Mouse (Mus musculus) heart, postnatal 0 days (tissue): ENCODE data around the gene Cpa1. TPM values are rescaled to one million over a fixed set of nuclear protein-coding genes. Genes with fewer than 3 reads are reported as not detected.

Source experiments
- ATAC-seq: fragments of 200-750 bp; cut with Nextera tagmentation; 2 replicates; pipeline ENCODE4 v1.8.0; 2017; ENCODE audit warnings: low read depth, moderate number of reproducible peaks, moderate library complexity; ENCODE audit not compliant: insufficient read depth
- DNase-seq: peaks from one replicate; pipeline ENCODE4 v3.0.0-alpha.2; 2016; ENCODE audit warnings: low spot score
- H3K27ac ChIP-seq: fragments of 300-500 bp; sonication (generic); 2 replicates; pipeline ENCODE4 v1.5.1; 2014; ENCODE audit warnings: low read depth, mild to moderate bottlenecking
- H3K27me3 ChIP-seq: fragments of 300-500 bp; sonication (generic); 2 replicates; pipeline ENCODE4 v1.6.1; 2014; ENCODE audit warnings: low read length, mixed read lengths; ENCODE audit not compliant: control insufficient read depth, insufficient read depth
- H3K36me3 ChIP-seq: fragments of 300-500 bp; sonication (generic); replicated peaks from 2 replicates; pipeline ENCODE4 v1.6.1; 2014; ENCODE audit warnings: low read length, mixed read lengths; ENCODE audit not compliant: control insufficient read depth, insufficient read depth
- H3K4me1 ChIP-seq: fragments of 300-500 bp; sonication (generic); 2 replicates; pipeline ENCODE4 v1.6.1; 2014; ENCODE audit warnings: antibody characterized with exemption; ENCODE audit not compliant: control insufficient read depth, insufficient read depth
- H3K4me2 ChIP-seq: fragments of 300-500 bp; sonication (generic); 2 replicates; pipeline ENCODE4 v1.6.1; 2014; ENCODE audit warnings: low read depth, mild to moderate bottlenecking, low read length, moderate library complexity
- H3K4me3 ChIP-seq: fragments of 300-500 bp; sonication (generic); 2 replicates; pipeline ENCODE4 v1.5.1; 2014; ENCODE audit warnings: low read depth, low read length
- H3K9ac ChIP-seq: fragments of 300-500 bp; sonication (generic); replicated peaks from 2 replicates; pipeline ENCODE4 v1.6.1; 2014; ENCODE audit warnings: low read depth, low read length, mixed read lengths
- H3K9me3 ChIP-seq: fragments of 300-500 bp; sonication (generic); replicated peaks from 2 replicates; pipeline ENCODE4 v1.6.1; 2016; ENCODE audit warnings: low read length; ENCODE audit not compliant: control insufficient read depth
- CTCF ChIP-seq: IDR thresholded peaks from 2 replicates; pipeline ENCODE4 v1.5.1; 2016; ENCODE audit warnings: antibody characterized with exemption, control low read depth, low read depth
- EP300 ChIP-seq: IDR thresholded peaks from 2 replicates; pipeline ENCODE4 v1.6.1; 2016; ENCODE audit warnings: antibody characterized with exemption, low read depth
- WGBS: fragments of 180-500 bp; shearing (Covaris S2); extraction: QIAGEN DNeasy Blood & Tissue Kit; methylation state at CpG from one replicate; pipeline ENCODE4 v1.1.7; 2014; 5-methylcytosine and 5-hydroxymethylcytosine counted together
- polyA plus RNA-seq: library from polyadenylated mRNA; unstranded; fragments of >200 nt; fragmentation: Nextera tagmentation; extraction: Ambion mirVana; gene quantifications from 2 replicates; pipeline ENCODE4 v1.2.1, GENCODE M21; 2015
- total RNA-seq: library from RNA; depleted of rRNA; stranded (reverse); fragments of >200 nt; gene quantifications from 2 replicates; pipeline ENCODE4 v1.2.3, GENCODE M21; 2014; ENCODE audit warnings: low replicate concordance

Cpa1 gene
- total and polyA plus RNA-seq, 2 experiments from 2014 or later = 4.4 to 11.5 TPM

DNA sequence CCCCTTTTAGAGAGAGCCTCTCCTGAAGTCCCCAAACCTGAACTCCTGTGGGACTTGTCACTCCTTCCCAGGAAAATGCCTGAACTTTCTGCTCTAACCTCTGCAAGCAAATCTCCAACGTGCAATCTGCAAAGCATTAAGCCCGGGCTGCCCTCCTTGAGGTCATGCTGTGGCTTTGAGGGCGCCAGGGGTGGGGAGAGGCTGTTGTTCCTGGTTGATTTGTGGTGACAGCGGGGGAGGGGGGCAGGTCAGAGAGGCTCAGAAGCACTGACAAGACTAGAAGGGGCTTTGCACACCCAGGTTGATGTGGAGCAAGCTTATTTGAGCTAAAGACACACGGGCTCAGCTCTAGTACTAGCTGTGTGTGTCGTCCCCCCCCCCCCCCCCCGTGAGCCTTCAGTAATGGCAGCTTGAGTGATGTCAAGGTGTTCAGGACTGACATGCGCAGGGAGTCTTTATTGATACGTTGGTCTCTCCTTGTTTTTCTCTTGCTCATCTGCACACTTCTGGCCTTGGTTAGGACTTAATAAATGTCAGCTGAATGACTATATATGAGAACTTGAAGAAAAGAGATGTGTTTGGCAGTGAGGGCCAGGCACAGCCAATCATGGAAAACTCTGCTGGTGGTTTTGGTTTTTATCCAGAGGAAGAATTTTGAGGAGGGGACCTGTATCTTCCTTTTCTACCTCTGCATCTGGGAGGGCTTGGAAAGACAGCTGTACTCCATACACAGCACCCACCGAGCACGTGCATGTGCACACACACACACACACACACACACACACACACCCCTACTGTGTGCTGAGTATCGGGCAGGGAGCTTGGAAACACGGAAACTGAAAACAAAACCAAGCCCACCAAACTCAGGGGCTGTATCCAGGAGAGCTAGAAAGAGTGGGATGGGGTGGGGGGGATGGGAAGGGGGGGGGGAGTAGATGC is 21.7 kb upstream of the Cpa1 start:
- ATAC-seq (no peak), DNase-seq (no peak)
- Histone ChIP-seq H3K9me3 (no peaks in the 10 kb centered on the region), H3K9ac (0 out of 2 replicates have a peak overlapping the region, but pooled peaks have one; percentile 7), H3K27ac (no peak overlapping the region), H3K4me1 (peaks cover 39% of the 10 kb centered on the region), H3K4me2 (peak overlapping the region; percentile 20), H3K36me3 (no peaks in the 10 kb centered on the region), H3K27me3 (no peaks in the 10 kb centered on the region), H3K4me3 (no peak overlapping the region)
- 28% methylated on average over 13 of the region's 13 CpGs for WGBS
- TF ChIP-seq EP300 (no peak), CTCF (no peak)

DNA sequence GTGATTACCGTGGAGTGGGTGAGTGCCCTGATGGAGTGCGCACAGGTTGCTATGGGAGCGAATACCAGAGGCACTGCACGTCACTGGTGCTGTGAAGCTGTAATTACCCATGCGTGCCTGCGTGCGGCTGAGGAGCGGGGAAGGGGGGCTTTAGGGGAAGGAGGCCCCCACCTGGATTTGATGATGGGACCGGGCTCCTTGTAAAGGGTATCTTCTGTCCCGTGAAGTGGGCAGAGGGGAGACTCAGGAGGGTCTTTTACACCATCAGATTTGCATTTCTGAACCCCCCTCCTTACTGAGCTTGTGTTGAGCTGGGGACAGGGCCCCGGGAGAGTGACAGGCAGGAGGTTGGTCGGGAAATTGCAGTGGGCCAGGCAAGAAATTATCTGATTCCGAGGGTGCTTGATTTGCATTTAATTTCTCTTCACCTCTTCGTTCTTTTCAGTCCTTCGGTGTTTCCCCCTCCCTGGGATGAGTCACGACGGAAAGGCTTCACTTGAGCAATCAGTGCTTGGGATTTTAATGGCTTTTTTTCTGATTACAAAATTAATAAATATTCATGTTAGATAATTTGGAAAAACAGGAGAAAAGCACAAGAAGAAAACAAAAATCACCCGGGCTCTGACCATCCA is 20.9 kb upstream of the Cpa1 start:
- WGBS = 33% methylated on average over 18 of the region's 18 CpGs
- TF ChIP-seq CTCF = no peak; the same call in 1 of the 2 replicates
- TF ChIP-seq EP300 = no peak
- no peak overlapping the region for H3K4me3 ChIP-seq
- H3K27ac ChIP-seq = no peak overlapping the region
- no peaks in the 10 kb centered on the region for H3K27me3 ChIP-seq
- peaks cover 43% of the 10 kb centered on the region for H3K4me1 ChIP-seq
- no peaks in the 10 kb centered on the region for H3K9me3 ChIP-seq
- 0 out of 2 replicates have a peak overlapping the region, but pooled peaks have one; percentile 7 for H3K9ac ChIP-seq
- ATAC-seq = peak; percentile 45; the same call in 1 of the 2 replicates
- no peaks in the 10 kb centered on the region for H3K36me3 ChIP-seq
- H3K4me2 ChIP-seq = peak overlapping the region; percentile 20
- peak; percentile 58 for DNase-seq

DNA sequence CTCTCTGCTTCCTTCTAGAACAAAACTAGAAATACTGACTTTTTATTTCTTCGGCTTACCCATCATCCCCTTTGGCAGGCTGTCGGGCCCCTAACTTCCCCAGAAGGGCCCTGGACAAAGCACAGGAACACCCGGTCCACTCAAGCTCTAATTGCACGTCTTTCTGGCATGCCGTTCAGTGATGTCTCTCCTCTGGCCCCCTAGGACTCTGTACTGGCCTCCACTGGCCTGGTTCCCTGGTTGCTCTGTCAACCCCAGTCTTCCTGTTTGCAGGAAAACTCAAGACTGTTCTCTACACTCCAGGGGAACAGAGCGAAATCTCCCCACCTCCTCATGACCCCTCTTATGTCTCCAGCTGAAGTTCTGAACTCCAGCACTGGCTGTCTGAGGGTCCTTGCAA is 20.3 kb upstream of the Cpa1 start:
- no peak for DNase-seq
- Histone ChIP-seq H3K9ac (no peak overlapping the region), H3K27ac (0 out of 2 replicates have a peak overlapping the region, but pooled peaks have one; percentile 9), H3K4me2 (no peak overlapping the region), H3K36me3 (no peaks in the 10 kb centered on the region), H3K4me3 (no peak overlapping the region), H3K27me3 (no peaks in the 10 kb centered on the region), H3K4me1 (peaks cover 43% of the 10 kb centered on the region), H3K9me3 (no peaks in the 10 kb centered on the region)
- TF ChIP-seq CTCF (no peak), EP300 (no peak)
- no peak for ATAC-seq
- 54% methylated on average over 6 of the region's 6 CpGs for WGBS

DNA sequence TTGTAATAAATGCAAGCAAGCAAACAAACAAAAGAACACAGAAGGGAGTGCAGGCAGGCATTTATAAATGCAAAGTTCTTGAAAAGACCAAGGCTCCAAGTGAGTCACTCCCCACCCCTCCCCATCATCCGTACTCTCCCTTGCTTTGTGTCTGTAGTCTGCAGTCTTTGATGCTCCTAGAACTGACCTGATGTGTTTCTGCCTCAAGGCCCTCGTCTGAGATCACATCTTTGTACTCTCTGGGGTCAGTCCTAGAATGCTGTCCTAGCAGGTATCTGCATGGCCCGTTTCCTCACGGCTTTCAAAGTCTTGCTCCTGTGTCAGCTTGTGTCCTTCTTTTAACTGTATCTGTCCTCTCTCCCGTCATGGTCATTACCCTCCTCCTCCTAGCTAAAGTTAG is 19.4 kb upstream of the Cpa1 start:
- H3K4me3 ChIP-seq = no peak overlapping the region
- H3K36me3 ChIP-seq = no peaks in the 10 kb centered on the region
- DNase-seq = no peak
- peaks cover 44% of the 10 kb centered on the region for H3K4me1 ChIP-seq
- no peak for ATAC-seq
- no peak for TF ChIP-seq CTCF
- TF ChIP-seq EP300 = no peak
- H3K27ac ChIP-seq = no peak overlapping the region
- 81% methylated on average over 5 of the region's 5 CpGs for WGBS
- no peaks in the 10 kb centered on the region for H3K9me3 ChIP-seq
- H3K27me3 ChIP-seq = no peaks in the 10 kb centered on the region
- no peak overlapping the region for H3K9ac ChIP-seq
- no peak overlapping the region for H3K4me2 ChIP-seq

DNA sequence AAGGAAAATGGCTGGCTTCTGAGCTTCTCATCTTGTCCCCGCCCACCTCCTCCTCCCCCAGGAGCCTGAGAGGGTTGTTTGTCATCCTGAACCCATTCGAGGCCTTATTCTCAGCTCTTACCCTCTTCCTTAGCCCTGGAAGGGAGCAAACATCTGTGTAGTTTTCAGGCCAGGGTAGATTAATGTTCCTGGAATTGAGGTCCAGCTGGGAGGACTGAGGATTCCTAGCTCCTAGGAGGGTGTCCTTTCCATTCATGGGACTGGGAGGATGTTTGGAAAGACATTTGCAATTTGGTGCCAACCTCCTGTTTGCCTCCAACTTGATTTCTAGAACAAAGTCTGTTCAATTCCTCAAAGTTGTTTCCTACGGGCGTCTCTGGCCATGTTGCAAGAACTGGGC is 18.4 kb upstream of the Cpa1 start:
- Histone ChIP-seq H3K9ac (no peak overlapping the region), H3K27me3 (no peaks in the 10 kb centered on the region), H3K4me2 (no peak overlapping the region), H3K9me3 (no peaks in the 10 kb centered on the region), H3K4me3 (no peak overlapping the region), H3K36me3 (no peaks in the 10 kb centered on the region), H3K27ac (no peak overlapping the region), H3K4me1 (peaks cover 50% of the 10 kb centered on the region)
- 84% methylated on average over 4 of the region's 4 CpGs for WGBS
- DNase-seq (no peak), ATAC-seq (no peak)
- TF ChIP-seq EP300 (no peak), CTCF (no peak)
